Mouse (Mus musculus) mesoderm, embryonic 11.5 days (tissue): ENCODE results near the gene Mmp1b.
"Not testable (repeated sequence)": the region's sequence is repeated elsewhere in the genome, so short reads cannot be mapped to it uniquely, and the experiment has no call there.

Experiments used
- DNase-seq: peaks from one replicate; pipeline ENCODE4 v3.0.0-alpha.2; 2012; ENCODE audit warnings: low read depth, low spot score

The Mmp1b gene

GRCm38 (mm10) chr9:7387947-7388346, at the start of gene Mmp1b:
Mmp1b (minus strand) TSS chr9:7388047.
- DNase-seq = no peak

- not testable (repeated sequence) for DNase-seq
These were observed 8.7 kb upstream of the Mmp1b start for GRCm38 (mm10) chr9:7396556-7396955.

GRCm38 (mm10) chr9:7354535-7354934, 33.3 kb downstream of the Mmp1b start:
- DNase-seq = no peak

- no peak for DNase-seq
These were observed 42.3 kb downstream of the Mmp1b start for GRCm38 (mm10) chr9:7345513-7345912.

- no peak for DNase-seq
These were observed 43.7 kb downstream of the Mmp1b start, which contains the start of gene Mmp12 for GRCm38 (mm10) chr9:7344107-7344506. Mmp12 (plus strand) TSS chr9:7344381.

- DNase-seq = peak; percentile 1
These were observed 50.9 kb downstream of the Mmp1b start for GRCm38 (mm10) chr9:7336740-7337483.

GRCm38 (mm10) chr9:7335766-7336680, 51.8 kb downstream of the Mmp1b start:
- DNase-seq = peak; percentile 0

GRCm38 (mm10) chr9:7331847-7332246, 56.0 kb downstream of the Mmp1b start:
- DNase-seq = no peak
